Mouse (Mus musculus) forebrain, embryonic 11.5 days (tissue): ENCODE results near the gene Cep63. TPM values are rescaled to one million over a fixed set of nuclear protein-coding genes. Genes with fewer than 3 reads are reported as not detected.

ENCODE experiments used
- ATAC-seq: fragments of 200-750 bp; cut with Nextera tagmentation; replicated peaks from 2 replicates; pipeline ENCODE4 v1.8.0; 2017; ENCODE audit warnings: moderate TSS enrichment; ENCODE audit not compliant: low FRiP score
- DNase-seq: peaks from one replicate; pipeline ENCODE4 v3.0.0-alpha.2; 2017; ENCODE audit warnings: low spot score
- H3K27ac ChIP-seq: fragments of 300-500 bp; sonication (generic); 2 replicates; pipeline ENCODE4 v1.5.1; 2014; ENCODE audit warnings: low read depth, low read length
- H3K27me3 ChIP-seq: fragments of 300-500 bp; sonication (generic); 2 replicates; pipeline ENCODE4 v1.6.1; 2014; ENCODE audit warnings: mild to moderate bottlenecking, low read length, mixed read lengths; ENCODE audit not compliant: control insufficient read depth, insufficient read depth
- H3K36me3 ChIP-seq: fragments of 300-500 bp; sonication (generic); 2 replicates; pipeline ENCODE4 v1.6.1; 2014; ENCODE audit warnings: mild to moderate bottlenecking, low read length, moderate library complexity, mixed read lengths; ENCODE audit not compliant: control insufficient read depth, insufficient read depth
- H3K4me1 ChIP-seq: fragments of 300-500 bp; sonication (generic); replicated peaks from 2 replicates; pipeline ENCODE4 v1.6.1; 2014; ENCODE audit warnings: low read length, mixed read lengths; ENCODE audit not compliant: control insufficient read depth, insufficient read depth
- H3K4me2 ChIP-seq: fragments of 300-500 bp; sonication (generic); 2 replicates; pipeline ENCODE4 v1.6.1; 2014; ENCODE audit warnings: low read depth, mild to moderate bottlenecking, low read length, moderate library complexity, mixed read lengths; ENCODE audit not compliant: severe bottlenecking
- H3K4me3 ChIP-seq: fragments of 300-500 bp; sonication (generic); 2 replicates; pipeline ENCODE4 v1.5.1; 2014; ENCODE audit warnings: low read depth, low read length
- H3K9ac ChIP-seq: fragments of 300-500 bp; sonication (generic); 2 replicates; pipeline ENCODE4 v1.6.1; 2014; ENCODE audit warnings: low read length
- H3K9me3 ChIP-seq: fragments of 300-500 bp; sonication (generic); 2 replicates; pipeline ENCODE4 v1.6.1; 2016; ENCODE audit warnings: low read length, mixed read lengths; ENCODE audit not compliant: control insufficient read depth
- WGBS: fragments of 180-500 bp; shearing (Covaris S2); extraction: QIAGEN DNeasy Blood & Tissue Kit; methylation state at CpG from one replicate; pipeline ENCODE4 v1.1.7; 2014; 5-methylcytosine and 5-hydroxymethylcytosine counted together
- polyA plus RNA-seq: library from polyadenylated mRNA; unstranded; fragments of >200 nt; fragmentation: Nextera tagmentation; extraction: Ambion mirVana; gene quantifications from 2 replicates; pipeline ENCODE4 v1.2.1, GENCODE M21; 2014

Gene Cep63
- polyA plus RNA-seq, 1 experiment from 2014 or later: 51.4 TPM

DNA sequence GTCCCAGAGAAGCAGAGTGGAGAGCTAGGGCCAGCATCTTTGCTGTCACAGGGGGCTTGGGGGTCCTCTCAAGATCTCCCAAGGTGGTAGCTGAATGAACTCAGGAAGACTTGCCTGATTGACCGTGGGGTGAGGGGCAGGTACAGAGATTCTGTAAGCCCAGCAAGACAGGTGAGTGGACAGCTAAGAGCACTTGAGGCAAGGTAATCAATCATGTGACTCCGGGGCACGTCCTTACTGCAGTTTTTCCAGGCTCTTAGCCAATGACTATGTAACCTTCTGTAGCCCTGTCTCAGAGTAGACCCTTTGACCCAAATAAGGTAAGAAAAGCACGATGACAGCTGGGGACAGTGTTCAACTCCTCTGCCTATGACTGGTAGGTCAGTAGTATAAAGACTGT, 10.8 kb upstream of the Cep63 start:
- ATAC-seq: no peak
- Histone ChIP-seq H3K9me3 (no peaks in the 10 kb centered on the region), H3K27me3 (no peaks in the 10 kb centered on the region), H3K36me3 (no peaks in the 10 kb centered on the region), H3K4me2 (no peak overlapping the region), H3K27ac (no peak overlapping the region), H3K4me3 (no peak overlapping the region), H3K4me1 (no peaks in the 10 kb centered on the region), H3K9ac (no peak overlapping the region)
- 77% methylated on average over 4 of the region's 4 CpGs for WGBS
- no peak for DNase-seq

- DNase-seq (peak; percentile 69), ATAC-seq (0 out of 2 replicates have a peak, but pooled peaks have one; percentile 74)
- Histone ChIP-seq H3K27me3 (no peaks in the 10 kb centered on the region), H3K4me1 (no peaks in the 10 kb centered on the region), H3K9ac (no peak overlapping the region), H3K36me3 (no peaks in the 10 kb centered on the region), H3K27ac (no peak overlapping the region), H3K4me3 (no peak overlapping the region), H3K9me3 (no peaks in the 10 kb centered on the region), H3K4me2 (no peak overlapping the region)
- 5% methylated on average over 4 of the region's 4 CpGs for WGBS
Measured at GRCm38 (mm10) chr9:102636553-102636952, 10.2 kb upstream of the Cep63 start.

DNA sequence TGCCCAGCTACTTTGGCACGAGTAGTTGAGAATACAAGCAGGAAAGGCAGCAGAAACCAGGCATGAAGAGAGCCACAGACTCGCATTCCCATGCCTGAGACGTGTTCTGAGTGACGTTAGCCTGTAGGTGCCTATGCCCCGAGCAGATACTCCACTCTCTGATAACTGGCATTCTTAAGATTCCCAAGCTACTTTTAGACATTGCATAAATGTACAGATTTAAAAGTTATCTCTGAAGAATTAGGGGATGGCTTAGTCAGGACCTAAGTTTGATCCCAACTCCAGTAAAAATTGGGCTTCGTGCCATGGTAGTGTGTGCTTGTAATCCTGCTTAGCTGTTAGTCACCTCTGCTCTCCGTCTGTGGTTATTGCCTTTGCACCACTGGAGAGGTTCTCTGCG, 8.1 kb upstream of the Cep63 start:
- Histone ChIP-seq H3K4me3 (no peak overlapping the region), H3K9me3 (no peaks in the 10 kb centered on the region)

GRCm38 (mm10) chr9:102632923-102633537, 6.7 kb upstream of the Cep63 start:
- DNase-seq (peak; percentile 64), ATAC-seq (peak; percentile 73; the same call in 1 of the 2 replicates)
- WGBS: 65% methylated on average over 1 of the region's 1 CpGs
- no peak overlapping the region for H3K4me2 ChIP-seq
- no peak overlapping the region for H3K4me3 ChIP-seq
- H3K27me3 ChIP-seq: no peaks in the 10 kb centered on the region
- H3K9ac ChIP-seq: no peak overlapping the region
- H3K9me3 ChIP-seq: no peaks in the 10 kb centered on the region
- no peaks in the 10 kb centered on the region for H3K36me3 ChIP-seq
- H3K4me1 ChIP-seq: no peaks in the 10 kb centered on the region
- no peak overlapping the region for H3K27ac ChIP-seq

More for the DNA sequence above, 8.1 kb upstream of the Cep63 start:
- WGBS: 90% methylated on average over 8 of the region's 8 CpGs
- no peaks in the 10 kb centered on the region for H3K4me1 ChIP-seq
- ATAC-seq (no peak), DNase-seq (no peak)
- no peak overlapping the region for H3K9ac ChIP-seq
- no peaks in the 10 kb centered on the region for H3K36me3 ChIP-seq
- no peaks in the 10 kb centered on the region for H3K27me3 ChIP-seq
- no peak overlapping the region for H3K27ac ChIP-seq
- H3K4me2 ChIP-seq: no peak overlapping the region

- DNase-seq (no peak), ATAC-seq (no peak)
- no peaks in the 10 kb centered on the region for H3K36me3 ChIP-seq
- H3K27ac ChIP-seq: no peak overlapping the region
- no peaks in the 10 kb centered on the region for H3K27me3 ChIP-seq
- peaks cover 4% of the 10 kb centered on the region; the same call in 1 of the 2 replicates for H3K4me1 ChIP-seq
- H3K9ac ChIP-seq: no peak overlapping the region
- no peaks in the 10 kb centered on the region for H3K9me3 ChIP-seq
- no peak overlapping the region for H3K4me2 ChIP-seq
- 95% methylated on average over 4 of the region's 4 CpGs for WGBS
- no peak overlapping the region for H3K4me3 ChIP-seq
Measured at GRCm38 (mm10) chr9:102632173-102632572, 5.8 kb upstream of the Cep63 start.

DNA sequence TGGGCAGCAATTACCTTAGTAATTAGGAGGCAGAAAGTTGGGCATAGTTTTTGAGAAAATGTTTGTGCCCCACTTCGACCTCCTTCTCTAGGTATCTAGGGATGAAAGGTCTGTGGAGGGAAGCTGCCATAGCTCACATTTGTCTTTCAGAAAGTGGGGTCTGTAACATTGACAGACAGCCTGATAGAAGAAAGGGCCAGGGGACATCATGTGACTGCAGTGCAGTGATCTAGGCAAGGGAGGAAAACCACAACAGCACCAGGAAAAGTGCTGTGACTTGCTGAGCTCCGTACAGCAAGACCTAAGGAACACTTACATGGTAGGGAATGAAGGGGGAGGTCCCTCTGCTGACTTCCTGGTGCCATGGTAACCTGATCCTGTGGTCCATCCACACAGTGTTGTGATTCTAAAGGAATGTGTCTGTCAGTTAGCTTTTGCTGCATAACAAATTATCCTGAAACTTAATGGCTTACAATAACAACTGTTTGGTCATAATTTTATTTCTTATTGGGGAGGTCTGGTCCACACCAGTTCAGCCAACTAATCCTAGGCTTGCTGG, 5.3 kb upstream of the Cep63 start:
- Histone ChIP-seq H3K9me3 (no peaks in the 10 kb centered on the region), H3K27ac (no peak overlapping the region), H3K9ac (no peak overlapping the region), H3K27me3 (no peaks in the 10 kb centered on the region), H3K4me1 (peaks cover 6% of the 10 kb centered on the region; the same call in 1 of the 2 replicates), H3K36me3 (no peaks in the 10 kb centered on the region), H3K4me3 (no peak overlapping the region), H3K4me2 (no peak overlapping the region)
- WGBS: 60% methylated on average over 2 of the region's 2 CpGs
- DNase-seq (no peak), ATAC-seq (no peak)

DNA sequence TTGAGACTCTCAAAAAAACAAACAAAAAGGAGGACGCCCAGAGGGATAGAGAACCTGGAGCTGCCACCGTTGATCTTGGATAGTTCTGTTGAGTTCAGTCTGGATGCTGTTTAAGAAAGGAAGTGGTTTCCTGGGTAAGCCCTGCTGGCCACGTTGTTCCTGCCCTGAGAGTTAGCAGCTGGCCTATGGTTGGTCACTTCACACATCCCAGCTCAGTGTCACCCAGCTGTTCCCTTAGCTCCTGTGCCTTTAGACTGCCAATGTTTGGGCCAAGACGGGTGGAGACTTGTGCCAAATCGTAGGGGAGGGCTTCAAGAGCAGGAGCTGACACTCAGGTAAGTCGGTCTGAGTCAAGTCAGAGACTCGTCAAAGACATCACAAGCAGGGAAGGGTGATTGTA, 2.7 kb upstream of the Cep63 start:
- H3K4me3 ChIP-seq: no peak overlapping the region
- WGBS: 83% methylated on average over 7 of the region's 7 CpGs
- ATAC-seq (no peak), DNase-seq (no peak)
- peaks cover 6% of the 10 kb centered on the region; the same call in 1 of the 2 replicates for H3K4me1 ChIP-seq
- H3K9ac ChIP-seq: no peak overlapping the region
- H3K36me3 ChIP-seq: no peaks in the 10 kb centered on the region
- no peak overlapping the region for H3K4me2 ChIP-seq
- H3K9me3 ChIP-seq: no peaks in the 10 kb centered on the region
- no peaks in the 10 kb centered on the region for H3K27me3 ChIP-seq
- no peak overlapping the region for H3K27ac ChIP-seq

DNA sequence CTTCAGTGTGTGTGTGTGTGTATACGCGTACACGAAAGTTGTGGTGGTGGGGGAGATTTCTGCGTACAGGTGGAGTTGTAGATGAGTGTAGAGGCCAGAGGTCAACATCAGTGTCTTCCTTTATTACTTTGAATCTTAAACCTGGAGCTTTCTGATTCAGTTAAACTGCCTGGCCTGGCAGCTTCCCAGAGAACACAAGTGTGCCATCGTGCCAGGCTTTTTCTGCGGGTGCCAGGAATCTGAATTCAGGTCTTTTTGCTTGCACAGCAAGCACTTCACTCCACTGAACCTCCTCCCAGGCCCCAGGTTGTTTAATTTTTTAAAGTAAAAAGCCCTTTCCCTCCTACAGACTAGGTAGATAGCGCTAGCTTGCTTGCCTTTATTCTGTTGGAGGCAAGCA, 1.1 kb upstream of the Cep63 start:
- H3K36me3 ChIP-seq: no peaks in the 10 kb centered on the region
- H3K27me3 ChIP-seq: no peaks in the 10 kb centered on the region
- no peak overlapping the region for H3K27ac ChIP-seq
- H3K9ac ChIP-seq: peak overlapping the region; percentile 98
- peaks cover 6% of the 10 kb centered on the region; the same call in 1 of the 2 replicates for H3K4me1 ChIP-seq
- H3K9me3 ChIP-seq: no peaks in the 10 kb centered on the region
- 89% methylated on average over 7 of the region's 7 CpGs for WGBS
- DNase-seq: no peak
- H3K4me3 ChIP-seq: peak overlapping the region; percentile 78; the same call in 1 of the 2 replicates
- ATAC-seq: no peak
- H3K4me2 ChIP-seq: peak overlapping the region; percentile 67

GRCm38 (mm10) chr9:102626839-102627225, 498 bp upstream of the Cep63 start:
- H3K4me3 ChIP-seq: peak overlapping the region; percentile 78
- peak overlapping the region; percentile 67 for H3K4me2 ChIP-seq
- peak overlapping the region; percentile 97; the same call in 1 of the 2 replicates for H3K27ac ChIP-seq
- peaks cover 6% of the 10 kb centered on the region; the same call in 1 of the 2 replicates for H3K4me1 ChIP-seq
- no peaks in the 10 kb centered on the region for H3K9me3 ChIP-seq
- peak overlapping the region; percentile 98 for H3K9ac ChIP-seq
- H3K27me3 ChIP-seq: no peaks in the 10 kb centered on the region
- WGBS: under 1% methylated on average over 9 of the region's 9 CpGs
- H3K36me3 ChIP-seq: no peaks in the 10 kb centered on the region
- ATAC-seq (no peak), DNase-seq (no peak)
